Mouse (Mus musculus): ENCODE measurements around the gene Shc2.

Shc2 gene

DNA sequence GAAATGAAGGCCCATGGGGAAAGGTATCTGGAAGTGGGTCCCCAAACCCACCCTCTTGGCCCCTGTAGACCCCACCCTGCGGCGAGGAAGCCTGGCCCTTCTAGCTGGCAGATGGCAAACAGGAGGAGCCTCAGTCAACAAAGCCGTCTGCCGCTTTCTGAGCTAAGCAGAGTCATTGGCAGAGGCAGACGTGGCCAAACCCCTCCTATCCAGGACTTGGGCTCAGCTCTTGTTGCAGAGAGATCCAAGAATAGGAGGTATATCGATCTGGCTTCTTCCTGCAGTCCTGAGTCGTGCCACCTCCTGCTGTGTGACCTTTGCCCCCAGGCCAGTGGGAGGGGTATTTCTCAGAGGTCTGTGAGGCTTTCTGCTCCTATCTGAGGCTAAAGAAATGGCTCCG, 21.9 kb downstream of the Shc2 start:
- peak; percentile 82 for DNase-seq (ENCODE audit: low read depth, low spot score)

DNA sequence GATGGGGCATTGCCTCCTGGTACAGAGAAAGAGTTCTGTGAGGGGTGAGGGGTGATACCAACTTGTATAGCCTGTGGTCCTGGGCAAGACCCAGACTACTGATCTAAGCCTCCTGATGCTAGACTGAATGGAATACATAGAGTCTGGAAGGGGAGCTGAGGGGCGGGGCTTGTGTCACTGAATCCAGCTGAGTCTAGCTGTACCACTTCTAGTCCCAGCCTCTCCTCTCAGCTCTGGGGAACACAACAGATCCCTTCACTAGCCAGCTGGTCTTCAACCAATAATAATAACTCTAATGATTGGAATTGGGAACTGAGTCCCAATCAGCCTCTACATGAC, 23.4 kb downstream of the Shc2 start:
- no peak for DNase-seq (ENCODE audit: low read depth, low spot score)

- DNase-seq (ENCODE audit: low read depth, low spot score) = peak; percentile 98
These were observed 24.0 kb downstream of the Shc2 start, which contains the start of gene C2cd4c for GRCm38 (mm10) chr10:79613578-79614304. Gene C2cd4c (minus strand): TSS chr10:79614025.

DNA sequence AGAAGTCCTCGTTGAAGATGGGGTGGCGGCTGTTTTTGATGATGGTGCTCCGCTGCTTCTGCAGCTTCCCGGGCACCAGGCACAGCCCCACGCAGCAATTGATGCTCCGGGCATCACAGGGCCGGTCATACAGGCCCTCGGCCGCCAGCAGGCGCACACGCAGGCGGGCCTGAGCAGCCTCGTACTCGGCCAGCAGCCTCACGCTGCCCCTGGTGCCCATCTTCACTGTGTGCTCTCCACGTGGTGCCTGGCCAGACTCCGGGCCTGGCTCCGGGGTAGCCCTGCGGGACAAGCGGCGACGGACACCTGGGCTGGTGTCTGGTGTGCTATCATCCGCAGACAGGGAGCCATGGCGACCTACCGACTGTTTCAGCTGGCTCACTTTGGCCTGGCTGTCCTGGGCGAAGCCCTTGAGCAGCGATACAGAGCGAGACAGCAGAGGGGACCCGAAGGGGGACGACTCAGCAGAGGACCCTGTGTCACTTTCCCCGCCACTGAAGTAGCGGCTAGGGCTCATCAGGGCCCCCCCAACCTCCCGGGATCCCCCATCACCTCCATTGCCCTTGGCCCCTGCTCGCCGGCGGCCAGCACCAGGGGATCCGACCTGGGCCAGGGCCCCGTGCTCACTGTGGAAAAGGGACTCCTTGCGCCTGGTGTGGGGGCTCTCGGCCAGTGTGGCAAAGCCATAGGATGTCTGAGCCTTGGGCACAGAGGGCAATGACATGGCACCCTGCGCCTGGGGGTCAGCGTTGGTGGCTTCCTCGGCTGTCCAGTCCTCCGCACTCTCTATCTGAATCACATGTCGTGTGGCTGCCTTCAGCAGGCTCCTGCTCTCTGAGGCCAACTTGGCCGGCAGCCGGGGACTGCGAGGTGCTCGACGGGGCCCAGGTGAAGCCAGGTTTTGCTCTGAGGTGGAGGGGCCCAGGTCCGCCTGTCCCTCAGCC, 25.3 kb downstream of the Shc2 start:
- no peak for DNase-seq (ENCODE audit: low read depth, low spot score)

DNA sequence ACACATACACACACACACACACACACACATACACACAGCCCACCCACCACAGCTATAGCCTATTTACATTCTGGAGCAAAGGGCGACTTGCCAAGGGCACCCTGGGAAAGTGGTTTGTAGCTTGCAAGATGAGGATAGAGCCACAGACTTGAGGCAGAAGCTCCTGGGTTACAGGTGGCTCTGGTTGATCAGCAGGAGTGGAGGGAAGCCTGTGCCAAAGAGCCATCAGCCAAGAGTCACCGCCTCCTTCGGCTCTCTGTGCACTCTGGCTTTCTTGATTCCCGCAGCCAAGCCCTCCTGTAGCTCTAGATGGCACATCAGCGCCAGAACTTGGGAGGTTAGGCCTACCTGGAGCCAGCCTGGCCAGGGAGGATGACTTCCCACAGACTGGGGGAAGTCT, 26.4 kb downstream of the Shc2 start:
- peak; percentile 34 for DNase-seq (ENCODE audit: low read depth, low spot score)

DNA sequence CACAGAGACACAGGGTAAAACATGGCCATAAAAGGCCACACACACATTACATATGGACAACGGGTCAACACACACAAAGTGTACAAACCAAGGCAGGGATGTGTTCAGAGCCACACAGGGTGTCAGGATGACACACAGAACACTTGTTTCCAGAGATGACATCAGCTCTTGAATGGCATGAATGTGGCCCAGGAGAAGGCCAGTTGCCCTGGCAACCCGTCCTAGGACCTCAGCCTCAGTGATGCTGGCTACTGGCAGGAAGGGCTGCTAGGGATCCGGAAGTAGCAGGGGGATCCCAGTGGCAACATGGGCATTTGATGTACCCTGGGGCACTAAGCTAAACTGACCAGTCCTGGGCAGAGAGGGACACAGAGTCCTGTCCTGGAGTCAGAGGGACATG, 28.4 kb downstream of the Shc2 start:
- DNase-seq (ENCODE audit: low read depth, low spot score) = no peak

DNA sequence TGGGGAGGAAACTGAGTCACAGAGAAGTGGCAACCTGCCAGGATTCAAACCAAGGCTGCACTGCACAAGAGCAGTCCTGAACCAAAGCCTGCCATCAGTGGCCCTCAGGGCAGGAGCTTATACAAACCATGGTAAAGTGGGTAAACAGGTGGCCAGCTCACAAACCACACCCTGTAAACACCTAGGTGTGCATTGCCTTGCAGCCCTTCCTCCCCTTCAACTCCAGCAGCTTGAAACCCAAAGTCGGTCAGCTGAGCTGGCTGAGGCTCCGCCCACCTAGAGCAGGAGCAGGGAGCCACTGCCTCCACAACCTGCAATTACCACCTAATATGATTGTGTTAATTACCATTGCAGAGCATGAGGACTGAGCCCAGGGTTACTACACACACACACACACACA, 29.8 kb downstream of the Shc2 start:
- DNase-seq (ENCODE audit: low read depth, low spot score) = no peak

- DNase-seq (ENCODE audit: low read depth, low spot score) = no peak
These were observed 31.2 kb downstream of the Shc2 start for GRCm38 (mm10) chr10:79606537-79606936.

DNA sequence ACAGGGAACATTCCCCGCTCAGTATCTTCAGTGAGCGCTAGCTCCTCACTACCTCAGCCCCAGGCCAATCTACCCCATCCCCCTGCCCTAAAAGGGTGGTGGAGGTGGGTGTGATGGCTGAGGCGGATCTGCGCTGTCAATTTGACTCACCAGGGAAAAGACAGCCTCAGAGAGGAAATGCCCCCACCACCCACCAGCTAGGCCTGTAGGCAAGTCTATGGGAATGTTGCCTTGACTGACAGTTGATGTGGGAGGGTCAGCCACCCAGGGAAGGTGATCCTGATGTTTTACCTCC, 39.8 kb downstream of the Shc2 start:
- DNase-seq (ENCODE audit: low read depth, low spot score) = no peak

DNA sequence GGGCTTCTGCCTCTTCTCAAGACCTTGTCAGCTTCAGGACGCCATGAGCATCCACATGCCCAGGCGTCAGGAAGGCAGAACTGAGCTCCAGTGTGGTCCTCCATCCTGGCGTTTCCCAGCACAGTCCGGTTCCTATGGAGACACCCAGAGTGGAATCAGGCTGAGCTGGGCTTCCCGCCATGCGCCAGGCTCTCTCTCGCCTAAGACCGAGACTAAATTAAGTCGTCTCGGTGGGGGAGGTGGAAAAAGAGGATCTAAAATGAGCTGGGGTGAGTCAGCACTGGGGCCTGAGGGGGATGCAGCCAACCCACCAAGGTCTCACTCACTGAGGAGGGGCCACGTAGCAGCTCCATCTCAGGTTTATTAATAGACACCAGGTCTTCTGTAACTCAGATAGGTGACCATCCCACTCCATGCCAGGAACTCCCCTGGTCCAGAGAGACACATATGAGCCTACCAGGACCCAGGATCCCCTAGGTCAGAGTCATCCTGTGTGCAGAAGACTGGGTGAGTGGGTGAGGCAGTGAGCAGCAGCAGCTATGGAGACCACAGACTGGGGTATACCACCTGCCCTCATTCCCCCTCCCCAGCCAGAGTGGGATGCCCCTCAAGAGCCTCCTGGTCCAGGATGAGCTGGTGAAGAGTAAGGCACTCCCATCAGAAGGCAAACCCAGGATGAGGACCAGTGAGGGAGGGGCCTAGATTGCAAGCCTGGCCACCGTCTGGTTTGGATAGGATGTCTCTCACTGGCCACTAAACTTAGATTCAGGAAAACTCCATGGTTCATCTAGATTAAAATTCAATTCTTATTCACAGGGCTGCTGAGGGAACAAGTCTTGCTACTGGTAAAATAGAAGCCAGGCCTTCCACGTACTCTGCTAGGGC, 40.4 kb downstream of the Shc2 start:
- no peak for DNase-seq (ENCODE audit: low read depth, low spot score)

GRCm38 (mm10) chr10:79595590-79595929, 42.2 kb downstream of the Shc2 start:
- DNase-seq (ENCODE audit: low read depth, low spot score) = no peak

GRCm38 (mm10) chr10:79594872-79595589, 42.7 kb downstream of the Shc2 start:
- peak; percentile 83 for DNase-seq (ENCODE audit: low read depth, low spot score)

- no peak for DNase-seq (ENCODE audit: low read depth, low spot score)
These were observed 43.6 kb downstream of the Shc2 start for GRCm38 (mm10) chr10:79594111-79594510.

GRCm38 (mm10) chr10:79590702-79591101, 47.0 kb downstream of the Shc2 start:
- DNase-seq (ENCODE audit: low read depth, low spot score) = no peak

- DNase-seq (ENCODE audit: low read depth, low spot score) = no peak
These were observed 50.0 kb downstream of the Shc2 start for GRCm38 (mm10) chr10:79587752-79588126.

- DNase-seq (ENCODE audit: low read depth, low spot score) = no peak
These were observed 50.5 kb downstream of the Shc2 start, which contains the start of gene Theg for GRCm38 (mm10) chr10:79587061-79587751. Gene Theg (minus strand): TSS chr10:79587331.

GRCm38 (mm10) chr10:79586243-79586642, 51.5 kb downstream of the Shc2 start:
- no peak for DNase-seq (ENCODE audit: low read depth, low spot score)

DNA sequence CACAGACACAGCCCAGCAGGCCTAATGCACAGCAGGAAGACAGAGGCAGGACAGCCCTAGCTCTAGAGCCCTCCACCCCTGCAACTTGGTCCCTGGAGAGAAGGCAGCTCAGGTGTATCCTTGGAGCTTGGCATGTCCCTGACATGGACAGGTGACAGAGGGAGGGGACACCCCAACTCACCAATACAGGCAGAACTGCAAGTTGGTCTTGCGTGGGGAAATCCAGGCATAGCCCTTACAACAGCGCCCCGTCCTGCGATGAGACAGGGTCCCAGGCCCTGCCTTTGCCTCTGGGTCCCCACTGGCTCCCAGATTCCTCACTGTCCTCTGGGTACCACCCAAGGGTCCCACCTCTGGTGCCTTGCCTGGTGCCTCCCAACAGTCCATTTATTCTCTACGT, 52.0 kb downstream of the Shc2 start:
- DNase-seq (ENCODE audit: low read depth, low spot score) = no peak

DNA sequence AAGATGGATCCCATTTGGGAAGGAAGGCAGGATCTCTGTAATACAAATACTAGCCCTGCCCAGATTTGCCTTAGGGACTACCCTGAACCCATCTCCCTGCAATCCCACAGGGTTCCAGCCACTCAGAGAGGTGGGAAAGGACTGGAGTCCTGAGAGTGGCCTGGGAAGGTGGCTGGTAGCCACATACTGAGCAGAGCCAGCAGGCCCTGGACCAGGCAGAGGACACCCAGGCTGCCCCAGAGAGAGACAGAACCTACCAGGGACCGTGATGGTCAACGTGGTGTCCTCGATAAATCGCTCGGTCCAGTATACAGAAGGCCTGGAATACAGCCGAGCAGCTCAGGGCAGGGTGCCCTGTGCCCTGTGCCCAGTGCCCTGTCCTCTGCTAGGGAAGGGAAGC, 52.6 kb downstream of the Shc2 start:
- no peak for DNase-seq (ENCODE audit: low read depth, low spot score)

- DNase-seq (ENCODE audit: low read depth, low spot score) = no peak
These were observed 53.3 kb downstream of the Shc2 start for GRCm38 (mm10) chr10:79584426-79584825.

DNA sequence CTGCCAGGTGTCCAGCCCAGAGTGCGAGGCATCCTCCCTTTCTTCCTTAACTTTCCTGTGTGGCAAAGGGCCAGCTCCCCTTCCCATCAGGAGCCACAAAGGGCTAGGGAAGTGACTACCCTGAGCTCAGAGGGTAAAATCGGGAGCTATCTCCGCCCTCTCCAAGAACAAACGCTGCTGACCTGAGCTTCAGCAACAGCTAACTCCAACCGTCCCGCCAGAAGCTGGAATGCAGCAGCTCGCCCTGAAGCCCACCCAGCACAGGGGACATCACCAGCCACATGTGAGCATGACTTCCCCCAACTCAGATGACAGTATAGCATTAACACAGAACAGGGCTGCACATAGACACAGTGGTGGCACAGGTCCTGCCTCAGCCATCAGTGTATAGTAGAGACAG, 53.7 kb downstream of the Shc2 start:
- DNase-seq (ENCODE audit: low read depth, low spot score) = no peak

All from ZHBTc4 (cell line).